Mouse (Mus musculus) lung, adult 2 months (tissue): ENCODE data around the gene Gm21973.

ENCODE experiments used
- CTCF ChIP-seq: fragments of 200-500 bp; IDR thresholded peaks from 2 replicates; pipeline ENCODE4 v1.5.1; 2011; ENCODE audit warnings: mild to moderate bottlenecking, low read length, control low read depth; ENCODE audit not compliant: insufficient read depth
- POLR2A ChIP-seq: fragments of 200-500 bp; IDR thresholded peaks from 2 replicates; pipeline ENCODE4 v1.6.1; 2011; ENCODE audit warnings: low read depth, mild to moderate bottlenecking, control low read depth, low read length, borderline replicate concordance; ENCODE audit errors: extremely low read depth

- TF ChIP-seq CTCF (no peak), POLR2A (no peak)
Measured at GRCm38 (mm10) chr15:10313522-10314455, 11.4 kb upstream of the Gm21973 start.
